Mouse (Mus musculus): ENCODE measurements around the gene Nfam1. TPM values are rescaled to one million over a fixed set of nuclear protein-coding genes. Genes with fewer than 3 reads are reported as not detected.
"Not testable (repeated sequence)": the region's sequence is repeated elsewhere in the genome, so short reads cannot be mapped to it uniquely, and the experiment has no call there.

The Nfam1 gene
- polyA plus RNA-seq, 1 experiment from 2014 or later, result 1.2 TPM

DNA sequence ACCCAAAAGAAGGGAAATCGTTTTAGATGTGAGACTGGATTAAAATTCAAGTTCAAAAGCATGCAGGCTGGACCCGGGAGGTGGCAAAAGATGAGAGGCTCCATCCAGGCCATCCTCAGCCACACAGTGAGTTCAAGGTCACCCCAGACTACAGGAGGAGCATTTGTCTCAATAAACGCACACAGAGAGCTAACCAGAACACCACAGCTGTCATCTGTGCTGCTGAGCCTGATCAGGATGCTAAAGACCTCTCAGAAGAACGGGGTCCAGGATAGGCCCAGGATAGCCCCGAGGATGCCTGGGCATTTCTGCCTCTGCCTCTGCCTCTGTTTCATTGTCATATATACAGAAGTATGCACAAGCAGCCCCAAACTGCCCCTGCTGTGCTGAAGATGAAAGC is 22.5 kb upstream of the Nfam1 start:
- Histone ChIP-seq H3K4me2 (replicated peaks; ENCODE audit: low read depth) (no peak overlapping the region), H3K27me3 (replicated peaks; ENCODE audit: control insufficient read depth, insufficient read depth, low read length) (0 out of 2 replicates have a peak, but pooled peaks cover 8% of the 10 kb centered on the region)
- no peak for ATAC-seq

DNA sequence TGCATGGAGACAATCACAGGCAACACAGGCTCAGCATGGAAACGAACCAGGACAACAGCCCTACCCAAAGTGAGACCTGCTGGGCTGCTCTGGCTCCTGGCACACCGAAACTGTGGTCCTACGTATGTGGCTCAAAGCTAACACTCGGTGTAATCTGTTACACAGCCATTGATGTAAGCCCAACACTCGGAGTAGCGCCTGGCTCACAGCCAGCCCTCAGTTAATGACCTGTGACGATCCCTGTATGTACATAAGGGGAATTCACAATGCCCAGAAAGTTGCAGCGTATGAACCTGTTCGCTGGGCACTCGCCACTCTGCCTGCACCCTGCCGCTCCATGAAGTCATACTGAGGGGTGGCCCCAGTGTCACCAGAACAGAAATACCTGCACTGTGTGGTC is 20.2 kb upstream of the Nfam1 start:
- WGBS, result 28% methylated on average over 11 of the region's 11 CpGs
- 0 out of 2 replicates have a peak, but pooled peaks cover 8% of the 10 kb centered on the region for H3K27me3 ChIP-seq (replicated peaks; ENCODE audit: control insufficient read depth, insufficient read depth, low read length)
- no peak for TF ChIP-seq CTCF (IDR thresholded peaks at IDR 0.05; ENCODE audit: low read depth)
- H3K4me1 ChIP-seq (replicated peaks; ENCODE audit: control insufficient read depth, insufficient read depth, low read length), result no peaks in the 10 kb centered on the region; the same call in 1 of the 2 replicates
- no peak overlapping the region for H3K4me3 ChIP-seq (ENCODE audit: low read depth, low read length)
- H3K9me3 ChIP-seq (ENCODE audit: control insufficient read depth), result no peaks in the 10 kb centered on the region
- ATAC-seq, result 0 out of 2 replicates have a peak, but pooled peaks have one; percentile 12
- H3K9ac ChIP-seq (ENCODE audit: low read depth, low read length), result no peak overlapping the region
- no peak overlapping the region for H3K4me2 ChIP-seq (replicated peaks; ENCODE audit: low read depth)
- H3K36me3 ChIP-seq (ENCODE audit: control insufficient read depth, insufficient read depth), result no peaks in the 10 kb centered on the region
- no peak overlapping the region for H3K27ac ChIP-seq (ENCODE audit: low read depth, low read length)

More for the DNA sequence above, 22.5 kb upstream of the Nfam1 start:
- Histone ChIP-seq H3K4me3 (ENCODE audit: low read depth, low read length) (no peak overlapping the region), H3K9me3 (ENCODE audit: control insufficient read depth) (no peaks in the 10 kb centered on the region), H3K4me1 (replicated peaks; ENCODE audit: control insufficient read depth, insufficient read depth, low read length) (no peaks in the 10 kb centered on the region; the same call in 1 of the 2 replicates), H3K27ac (ENCODE audit: low read depth, low read length) (no peak overlapping the region), H3K36me3 (ENCODE audit: control insufficient read depth, insufficient read depth) (no peaks in the 10 kb centered on the region), H3K9ac (ENCODE audit: low read depth, low read length) (no peak overlapping the region)
- TF ChIP-seq CTCF (IDR thresholded peaks at IDR 0.05; ENCODE audit: low read depth), result no peak
- 49% methylated on average over 5 of the region's 5 CpGs for WGBS

DNA sequence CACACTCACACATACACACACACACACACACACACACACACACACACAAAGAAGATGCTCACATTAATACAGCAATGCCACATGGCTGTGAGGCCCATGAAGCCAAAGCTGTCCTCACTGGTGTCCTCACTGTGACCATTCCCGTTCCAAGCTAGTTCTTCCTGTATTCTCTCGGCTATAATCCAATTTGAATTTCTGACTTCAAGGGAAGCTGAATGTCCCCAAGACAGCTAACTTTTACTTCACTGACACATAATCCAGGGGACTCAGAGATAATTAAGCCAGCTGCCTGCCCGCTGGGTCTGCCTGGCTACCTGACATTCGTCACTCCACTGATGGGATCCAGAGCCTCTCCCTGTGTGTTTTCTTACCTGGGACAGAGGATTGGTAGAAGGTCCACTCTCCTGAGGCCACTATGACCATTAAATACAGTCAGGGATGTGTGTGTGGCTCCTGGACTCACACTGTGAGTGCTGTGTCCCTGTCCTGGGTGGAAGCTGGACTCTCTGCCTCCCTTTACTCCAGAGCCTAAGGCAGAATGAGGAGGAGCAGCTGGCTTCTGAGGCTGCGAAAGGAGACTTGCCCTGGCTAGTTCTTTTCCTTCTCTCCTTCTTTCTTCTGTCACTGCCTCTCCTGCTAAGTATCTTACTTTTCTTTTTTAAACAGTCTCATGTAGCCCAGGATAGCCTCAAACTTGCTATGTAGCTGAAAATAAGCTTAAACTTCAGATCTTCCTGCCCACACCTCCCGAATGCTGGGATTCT is 19.4 kb upstream of the Nfam1 start:
- 0 out of 2 replicates have a peak, but pooled peaks cover 5% of the 10 kb centered on the region for H3K27me3 ChIP-seq (replicated peaks; ENCODE audit: control insufficient read depth, insufficient read depth, low read length)
- no peaks in the 10 kb centered on the region for H3K9me3 ChIP-seq (ENCODE audit: control insufficient read depth)
- no peak overlapping the region for H3K9ac ChIP-seq (ENCODE audit: low read depth, low read length)
- no peak for ATAC-seq
- no peak overlapping the region for H3K4me3 ChIP-seq (ENCODE audit: low read depth, low read length)
- no peaks in the 10 kb centered on the region for H3K36me3 ChIP-seq (ENCODE audit: control insufficient read depth, insufficient read depth)
- H3K27ac ChIP-seq (ENCODE audit: low read depth, low read length), result no peak overlapping the region
- H3K4me1 ChIP-seq (replicated peaks; ENCODE audit: control insufficient read depth, insufficient read depth, low read length), result no peaks in the 10 kb centered on the region; the same call in 1 of the 2 replicates
- no peak overlapping the region for H3K4me2 ChIP-seq (replicated peaks; ENCODE audit: low read depth)
- TF ChIP-seq CTCF (IDR thresholded peaks at IDR 0.05; ENCODE audit: low read depth), result no peak
- WGBS, result 81% methylated on average over 6 of the region's 6 CpGs

DNA sequence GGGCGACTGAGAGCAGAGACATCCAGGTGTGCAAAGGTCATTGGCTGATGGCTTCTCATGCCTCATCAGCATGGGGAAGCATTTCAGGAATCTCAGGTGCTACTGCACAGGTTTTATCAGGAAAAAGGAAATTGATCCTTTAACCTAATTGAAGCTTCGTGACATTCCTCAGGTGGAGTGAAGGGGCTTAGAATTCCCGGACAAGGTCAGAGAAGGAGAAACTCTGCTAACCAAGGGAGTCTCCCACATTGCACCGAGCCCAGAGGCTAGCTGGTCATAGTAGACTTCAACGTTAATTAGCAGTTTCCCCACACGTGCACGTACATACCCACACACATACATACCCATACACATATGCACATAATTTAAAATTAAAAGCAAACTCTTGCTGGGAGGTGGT is 13.6 kb upstream of the Nfam1 start:
- Histone ChIP-seq H3K9me3 (ENCODE audit: control insufficient read depth) (no peaks in the 10 kb centered on the region), H3K36me3 (ENCODE audit: control insufficient read depth, insufficient read depth) (no peaks in the 10 kb centered on the region), H3K4me3 (ENCODE audit: low read depth, low read length) (no peak overlapping the region), H3K27me3 (replicated peaks; ENCODE audit: control insufficient read depth, insufficient read depth, low read length) (no peaks in the 10 kb centered on the region), H3K9ac (ENCODE audit: low read depth, low read length) (no peak overlapping the region), H3K4me1 (replicated peaks; ENCODE audit: control insufficient read depth, insufficient read depth, low read length) (peaks cover 13% of the 10 kb centered on the region; the same call in 1 of the 2 replicates), H3K4me2 (replicated peaks; ENCODE audit: low read depth) (no peak overlapping the region), H3K27ac (ENCODE audit: low read depth, low read length) (no peak overlapping the region)
- WGBS, result 72% methylated on average over 7 of the region's 7 CpGs
- no peak for TF ChIP-seq CTCF (IDR thresholded peaks at IDR 0.05; ENCODE audit: low read depth)
- ATAC-seq, result no peak

DNA sequence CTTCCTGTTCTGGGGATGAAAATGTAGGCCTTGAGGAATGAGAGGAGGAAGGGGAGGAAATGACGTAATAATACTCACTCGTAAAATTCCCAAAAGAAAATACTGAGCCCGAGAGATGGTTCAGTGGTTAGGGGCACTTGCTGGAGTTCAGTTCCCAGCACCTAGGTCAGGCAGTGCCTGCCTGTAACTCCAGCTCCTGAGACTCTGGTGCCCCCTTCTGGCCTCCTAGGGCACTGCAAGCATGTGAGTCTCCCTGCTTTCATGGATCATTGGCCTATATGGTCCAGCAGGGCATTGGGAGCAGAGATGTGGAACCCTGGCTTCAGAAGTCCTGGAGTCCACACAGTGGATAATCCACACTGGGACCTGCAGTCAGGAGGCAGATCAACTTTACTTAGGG is 13.2 kb upstream of the Nfam1 start:
- no peak for ATAC-seq

DNA sequence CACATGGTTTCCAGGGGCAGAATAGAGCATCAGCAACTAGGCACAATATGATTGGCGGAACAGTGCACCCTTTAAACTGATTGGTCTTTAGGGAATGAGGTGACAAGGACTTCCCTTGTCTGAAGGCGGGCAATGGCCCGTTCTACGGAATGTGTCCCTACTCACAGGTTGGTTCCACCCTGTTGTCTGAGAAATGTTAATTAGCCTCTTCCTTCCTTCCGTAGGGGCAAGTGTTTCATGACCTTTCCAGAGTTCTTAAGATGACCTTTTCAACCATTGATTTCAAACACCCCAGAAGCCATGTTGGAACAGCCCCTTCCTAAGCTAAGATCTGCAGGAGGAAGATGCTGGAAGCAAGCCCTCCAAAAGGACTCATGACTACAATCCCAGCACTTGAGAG is 12.5 kb upstream of the Nfam1 start:
- not testable (repeated sequence) for H3K4me3 ChIP-seq (ENCODE audit: low read depth, low read length); H3K9ac ChIP-seq (ENCODE audit: low read depth, low read length); H3K27me3 ChIP-seq (replicated peaks; ENCODE audit: control insufficient read depth, insufficient read depth, low read length); H3K9me3 ChIP-seq (ENCODE audit: control insufficient read depth); H3K27ac ChIP-seq (ENCODE audit: low read depth, low read length); ATAC-seq; H3K4me2 ChIP-seq (replicated peaks; ENCODE audit: low read depth); H3K36me3 ChIP-seq (ENCODE audit: control insufficient read depth, insufficient read depth)
- WGBS, result 89% methylated on average over 5 of the region's 5 CpGs
- H3K4me1 ChIP-seq (replicated peaks; ENCODE audit: control insufficient read depth, insufficient read depth, low read length), result peaks cover 13% of the 10 kb centered on the region; the same call in 1 of the 2 replicates

More for the DNA sequence above, 13.2 kb upstream of the Nfam1 start:
- no peak overlapping the region for H3K9ac ChIP-seq (ENCODE audit: low read depth, low read length)
- TF ChIP-seq CTCF (IDR thresholded peaks at IDR 0.05; ENCODE audit: low read depth), result peak; percentile 56
- H3K4me1 ChIP-seq (replicated peaks; ENCODE audit: control insufficient read depth, insufficient read depth, low read length), result peaks cover 13% of the 10 kb centered on the region; the same call in 1 of the 2 replicates
- 94% methylated on average over 3 of the region's 3 CpGs for WGBS
- no peaks in the 10 kb centered on the region for H3K27me3 ChIP-seq (replicated peaks; ENCODE audit: control insufficient read depth, insufficient read depth, low read length)
- H3K27ac ChIP-seq (ENCODE audit: low read depth, low read length), result no peak overlapping the region
- H3K4me3 ChIP-seq (ENCODE audit: low read depth, low read length), result no peak overlapping the region
- no peaks in the 10 kb centered on the region for H3K9me3 ChIP-seq (ENCODE audit: control insufficient read depth)
- no peak overlapping the region for H3K4me2 ChIP-seq (replicated peaks; ENCODE audit: low read depth)
- no peaks in the 10 kb centered on the region for H3K36me3 ChIP-seq (ENCODE audit: control insufficient read depth, insufficient read depth)

Data from intestine, postnatal 0 days (tissue).